Mouse (Mus musculus): ENCODE measurements around the gene Prss44.

DNA sequence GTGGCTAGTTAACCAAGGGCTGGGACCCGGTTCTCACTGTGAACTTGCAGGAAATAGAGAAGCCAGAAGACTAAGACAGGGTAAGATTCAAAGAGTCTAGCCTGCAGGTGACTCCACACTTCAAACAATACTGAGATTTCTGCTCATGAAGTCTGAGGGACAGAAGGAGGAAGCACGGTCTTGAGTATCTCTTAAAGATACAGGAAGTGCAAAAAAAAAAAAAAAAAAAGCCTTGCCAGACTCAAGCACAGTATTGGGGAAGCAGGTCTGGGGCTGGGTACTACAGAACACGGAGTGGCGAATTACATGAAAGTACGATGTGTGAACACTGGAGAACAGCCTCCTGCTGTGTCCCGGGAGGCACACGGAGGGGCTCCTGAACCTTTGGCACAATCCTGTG, 12.0 kb downstream of the Prss44 start:
- TF ChIP-seq ZC3H11A (IDR thresholded peaks at IDR 0.05; ENCODE audit: borderline replicate concordance, low read depth, low read length), result no peak
- no peak for TF ChIP-seq HCFC1 (IDR thresholded peaks at IDR 0.05; ENCODE audit: borderline replicate concordance, insufficient read depth, low read length)
- TF ChIP-seq ZNF384 (IDR thresholded peaks at IDR 0.05; ENCODE audit: low read depth, low read length), result no peak
- TF ChIP-seq CHD2 (IDR thresholded peaks at IDR 0.05; ENCODE audit: low read depth, low read length), result no peak

Data from ES-E14 (cell line).